Mouse (Mus musculus): ENCODE measurements around the gene Tmem252.

- TF ChIP-seq CTCF (IDR thresholded peaks at IDR 0.05; ENCODE audit: low read depth, low read length): no peak
- TF ChIP-seq TAL1 (conservative IDR thresholded peaks at IDR 0.05; ENCODE audit: low read depth, low read length): no peak
- no peak for TF ChIP-seq GATA1 (IDR thresholded peaks at IDR 0.05; ENCODE audit: borderline replicate concordance, low read length)
- TF ChIP-seq POLR2AphosphoS5 (IDR thresholded peaks at IDR 0.05; ENCODE audit: insufficient replicate concordance, low read depth, low read length): no peak
Measured at GRCm38 (mm10) chr19:24686411-24686810, 12.6 kb downstream of the Tmem252 start.
